Comparison of ENCODE assay signal across 8 mouse cellular contexts in the genomic region with DNA sequence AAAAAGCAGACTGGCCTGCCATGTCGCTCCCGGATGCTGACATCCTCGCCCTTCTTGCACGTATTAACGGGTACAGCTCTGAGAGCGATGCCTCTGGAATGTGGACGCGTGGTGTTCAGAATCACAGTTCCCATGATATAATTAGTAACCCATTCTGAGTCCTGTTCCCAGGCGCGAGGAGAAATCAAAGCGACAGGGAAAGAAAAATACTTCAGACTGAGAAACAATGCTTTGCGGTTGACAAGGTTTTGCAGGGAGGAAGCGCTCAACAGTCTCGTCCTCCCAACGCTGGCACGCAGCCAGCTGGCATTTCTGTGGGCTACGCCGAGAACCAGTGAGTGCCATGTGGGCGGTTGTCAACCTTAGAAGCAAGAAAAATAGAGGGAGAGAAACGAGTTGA.
DNase-seq lines count a peak whose midpoint lies in the region; ATAC-seq lines count a peak whose summit lies in the region.

No protein-coding gene starts in this region.

- ATAC-seq in intestine, embryonic 14.5 days (replicated peaks; ENCODE audit: low FRiP score, low TSS enrichment, low read depth): no peak
- ATAC-seq in intestine, embryonic 16.5 days: no peak

- H3K36me3 ChIP-seq in intestine, embryonic 14.5 days (ENCODE audit: control insufficient read depth, insufficient read depth, low read length): no peaks in the 10 kb centered on the region
- no peaks in the 10 kb centered on the region for H3K36me3 ChIP-seq in intestine, embryonic 16.5 days (ENCODE audit: control insufficient read depth, insufficient read depth, low read length)

- no peaks in the 10 kb centered on the region for H3K27me3 ChIP-seq in intestine, embryonic 14.5 days (replicated peaks; ENCODE audit: control insufficient read depth, insufficient read depth, low read length)
- H3K27me3 ChIP-seq in intestine, embryonic 16.5 days (replicated peaks; ENCODE audit: control insufficient read depth, insufficient read depth, low read length): no peaks in the 10 kb centered on the region

- WGBS in intestine, embryonic 14.5 days: 64% methylated on average over 20 of the region's 20 CpGs
- WGBS in intestine, embryonic 16.5 days: 65% methylated on average over 20 of the region's 20 CpGs

- no peak for DNase-seq in intestine, embryonic 14.5 days (ENCODE audit: low spot score)
- DNase-seq in cerebellum, postnatal 4 days (ENCODE audit: low spot score in 2 of 2): peak; percentile 51 to 81
- peak; percentile 44 to 60 for DNase-seq in heart, postnatal 14 days
- DNase-seq in layer of hippocampus, adult 8-10 months (ENCODE audit: low spot score in 2 of 2): peak; percentile 68 to 75
- peak; percentile 52 to 75 for DNase-seq in lung, postnatal 4 days
- peak; percentile 89 for DNase-seq in telencephalon, adult 2 months (ENCODE audit: low read depth, low spot score)
- no peak for DNase-seq in embryo, embryonic 9.5 days (ENCODE audit: extremely low spot score)

- H3K4me1 ChIP-seq in intestine, embryonic 14.5 days (replicated peaks; ENCODE audit: control insufficient read depth, insufficient read depth, low read length): no peaks in the 10 kb centered on the region
- H3K4me1 ChIP-seq in intestine, embryonic 16.5 days (ENCODE audit: control insufficient read depth, insufficient read depth, low read length): no peaks in the 10 kb centered on the region

- no peaks in the 10 kb centered on the region for H3K9me3 ChIP-seq in intestine, embryonic 14.5 days (ENCODE audit: control insufficient read depth, low read length)
- H3K9me3 ChIP-seq in intestine, embryonic 16.5 days (ENCODE audit: control insufficient read depth, low read length): no peaks in the 10 kb centered on the region

- H3K4me2 ChIP-seq in intestine, embryonic 14.5 days (ENCODE audit: low read length): 0 out of 2 replicates have a peak overlapping the region, but pooled peaks have one; percentile 2
- no peak overlapping the region for H3K4me2 ChIP-seq in intestine, embryonic 16.5 days (ENCODE audit: low read depth, low read length)

- intact Hi-C loops in heart, postnatal 14 days (cut with DNase I): no loop called here

- H3K27ac ChIP-seq in intestine, embryonic 14.5 days (ENCODE audit: low read depth): no peak overlapping the region
- H3K27ac ChIP-seq in intestine, embryonic 16.5 days (ENCODE audit: low read length): no peak overlapping the region

- no peak overlapping the region for H3K9ac ChIP-seq in intestine, embryonic 14.5 days (ENCODE audit: low read length)
- no peak overlapping the region for H3K9ac ChIP-seq in intestine, embryonic 16.5 days (ENCODE audit: low read depth, low read length)

- H3K4me3 ChIP-seq in intestine, embryonic 14.5 days (ENCODE audit: low read depth, low read length): no peak overlapping the region
- H3K4me3 ChIP-seq in intestine, embryonic 16.5 days (ENCODE audit: low read length): no peak overlapping the region

Comparison
In these comparisons a context has a peak if more than half of its experiments do, and no peak if none do; other contexts are left out.
1. DNase-seq: peak in cerebellum, postnatal 4 days (2 of 2), heart, postnatal 14 days (2 of 2), layer of hippocampus, adult 8-10 months (2 of 2), lung, postnatal 4 days (2 of 2) and telencephalon, adult 2 months (single experiment); none in intestine, embryonic 14.5 days (single experiment) and embryo, embryonic 9.5 days (single experiment).